In the genomic region with DNA sequence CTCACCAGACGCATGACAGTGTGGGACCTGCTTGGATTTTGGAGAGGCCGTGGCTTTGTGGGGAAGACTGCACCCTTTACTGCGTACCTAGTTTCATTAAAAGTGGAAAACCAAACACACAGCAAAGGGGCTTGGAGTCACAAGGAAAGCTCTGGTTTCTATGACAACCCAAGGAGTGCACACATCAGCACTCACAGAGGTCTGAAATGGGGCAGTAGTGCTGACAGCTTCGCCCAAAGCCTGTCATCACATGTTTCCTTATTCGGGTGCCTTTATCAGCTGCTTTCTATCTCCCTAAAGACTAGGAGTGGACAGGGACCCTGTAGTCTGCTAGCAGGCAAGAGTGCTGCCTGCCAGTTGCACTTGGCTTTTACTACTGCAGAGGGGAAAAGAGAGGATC, we compare ENCODE assay signal across 16 mouse cellular contexts. TPM values are rescaled to one million over a fixed set of nuclear protein-coding genes. Genes with fewer than 3 reads are reported as not detected.
A peak's percentile ranks its signal among the peaks of the same experiment; 100 is the strongest.
DNase-seq lines count a peak whose midpoint lies in the region; ATAC-seq and TF ChIP-seq lines count a peak whose summit lies in the region.
"Had no signal": no experiment of that assay in that cellular context is flagged by ENCODE, and none has a peak within 500 bp of the region (broad histone marks: within the 10 kb centered on the region; RNA-seq: fewer than 3 reads in every experiment).

No protein-coding gene starts in this region.

- H3K4me2 ChIP-seq in forebrain, embryonic 14.5 days (ENCODE audit: low read length) = no peak overlapping the region
- no peak overlapping the region for H3K4me2 ChIP-seq in limb, embryonic 14.5 days (replicated peaks; ENCODE audit: low read depth, low read length, severe bottlenecking)
- no peak overlapping the region for H3K4me2 ChIP-seq in hindbrain, embryonic 13.5 days
- H3K4me2 ChIP-seq in midbrain, postnatal 0 days (ENCODE audit: low read depth, low read length, poor library complexity, severe bottlenecking) = no peak overlapping the region
- H3K4me2 ChIP-seq: embryonic facial prominence, embryonic 15.5 days; limb, embryonic 15.5 days; neural tube, embryonic 12.5 days had no signal

- peak; percentile 48 for DNase-seq in forebrain, embryonic 14.5 days (ENCODE audit: low spot score)
- DNase-seq in forebrain, embryonic 10.5 days (ENCODE audit: extremely low spot score, low spot score) = no peak
- no peak for DNase-seq in limb, embryonic 14.5 days (ENCODE audit: low spot score)
- DNase-seq in limb, embryonic 10.5 days (ENCODE audit: low spot score) = no peak
- DNase-seq in midbrain, postnatal 0 days (ENCODE audit: low spot score) = peak; percentile 64
- no peak for DNase-seq in adrenal gland, adult (ENCODE audit: inconsistent age in 2 of 2, low spot score in 1 of 2)
- no peak for DNase-seq in cerebellum, postnatal 10 days
- DNase-seq: cerebellum, adult 9-10 months; kidney, postnatal 10 days; layer of hippocampus, postnatal 36 days; thymus, postnatal 25 days had no signal

- no peak for TF ChIP-seq CTCF in midbrain, postnatal 0 days (IDR thresholded peaks at IDR 0.05)

- H3K9me3 ChIP-seq in forebrain, embryonic 14.5 days (replicated peaks; ENCODE audit: control insufficient read depth, low read length) = no peaks in the 10 kb centered on the region
- H3K9me3 ChIP-seq in forebrain, embryonic 10.5 days = no peaks in the 10 kb centered on the region
- no peaks in the 10 kb centered on the region for H3K9me3 ChIP-seq in limb, embryonic 14.5 days (ENCODE audit: control insufficient read depth, low read length)
- H3K9me3 ChIP-seq in limb, embryonic 10.5 days (replicated peaks) = no peaks in the 10 kb centered on the region
- H3K9me3 ChIP-seq in hindbrain, embryonic 13.5 days = no peaks in the 10 kb centered on the region
- no peaks in the 10 kb centered on the region for H3K9me3 ChIP-seq in midbrain, postnatal 0 days (ENCODE audit: low read length)
- H3K9me3 ChIP-seq: embryonic facial prominence, embryonic 15.5 days; limb, embryonic 15.5 days; neural tube, embryonic 12.5 days had no signal

- H3K27ac ChIP-seq in forebrain, embryonic 14.5 days (ENCODE audit: low read depth, low read length) = no peak overlapping the region
- H3K27ac ChIP-seq in forebrain, embryonic 10.5 days = no peak overlapping the region
- H3K27ac ChIP-seq in limb, embryonic 14.5 days (replicated peaks; ENCODE audit: low read depth, low read length) = no peak overlapping the region
- no peak overlapping the region for H3K27ac ChIP-seq in limb, embryonic 10.5 days
- H3K27ac ChIP-seq in hindbrain, embryonic 13.5 days = peak overlapping the region; percentile 48; the same call in 1 of the 2 replicates
- H3K27ac ChIP-seq in midbrain, postnatal 0 days (ENCODE audit: low read depth, low read length) = peak overlapping the region; percentile 62
- H3K27ac ChIP-seq: embryonic facial prominence, embryonic 15.5 days; limb, embryonic 15.5 days; neural tube, embryonic 12.5 days had no signal

- no peak for ATAC-seq in forebrain, embryonic 14.5 days
- ATAC-seq in limb, embryonic 14.5 days (ENCODE audit: low FRiP score, low read depth) = 0 out of 2 replicates have a peak, but pooled peaks have one; percentile 6
- ATAC-seq in hindbrain, embryonic 13.5 days (ENCODE audit: low FRiP score) = no peak
- 0 out of 2 replicates have a peak, but pooled peaks have one; percentile 58 for ATAC-seq in midbrain, postnatal 0 days (ENCODE audit: low FRiP score)

- H3K4me3 ChIP-seq in forebrain, embryonic 14.5 days (ENCODE audit: low read depth, low read length) = no peak overlapping the region
- H3K4me3 ChIP-seq in forebrain, embryonic 10.5 days = no peak overlapping the region
- H3K4me3 ChIP-seq in limb, embryonic 14.5 days (replicated peaks; ENCODE audit: low read length) = no peak overlapping the region
- H3K4me3 ChIP-seq in limb, embryonic 10.5 days = no peak overlapping the region
- H3K4me3 ChIP-seq in hindbrain, embryonic 13.5 days = no peak overlapping the region
- no peak overlapping the region for H3K4me3 ChIP-seq in midbrain, postnatal 0 days (ENCODE audit: low read depth, low read length)
- H3K4me3 ChIP-seq: embryonic facial prominence, embryonic 15.5 days; limb, embryonic 15.5 days; neural tube, embryonic 12.5 days had no signal

- no peaks in the 10 kb centered on the region for H3K36me3 ChIP-seq in forebrain, embryonic 14.5 days (ENCODE audit: control insufficient read depth, insufficient read depth, low read length)
- no peaks in the 10 kb centered on the region for H3K36me3 ChIP-seq in forebrain, embryonic 10.5 days (replicated peaks)
- H3K36me3 ChIP-seq in limb, embryonic 14.5 days (ENCODE audit: control insufficient read depth, insufficient read depth, low read length) = no peaks in the 10 kb centered on the region
- H3K36me3 ChIP-seq in limb, embryonic 10.5 days = no peaks in the 10 kb centered on the region
- no peaks in the 10 kb centered on the region for H3K36me3 ChIP-seq in hindbrain, embryonic 13.5 days
- no peaks in the 10 kb centered on the region for H3K36me3 ChIP-seq in midbrain, postnatal 0 days (ENCODE audit: insufficient read depth, low read length)
- H3K36me3 ChIP-seq: embryonic facial prominence, embryonic 15.5 days; limb, embryonic 15.5 days; neural tube, embryonic 12.5 days had no signal

- no peak for TF ChIP-seq POLR2A in limb, embryonic 14.5 days (IDR thresholded peaks at IDR 0.05; ENCODE audit: borderline replicate concordance, extremely low read depth, insufficient read depth, insufficient read length)

- 60% methylated on average over 5 of the region's 5 CpGs for WGBS in forebrain, embryonic 14.5 days
- 70% methylated on average over 5 of the region's 5 CpGs for WGBS in forebrain, embryonic 10.5 days
- WGBS in limb, embryonic 14.5 days = 47% methylated on average over 5 of the region's 5 CpGs
- 64% methylated on average over 5 of the region's 5 CpGs for WGBS in limb, embryonic 10.5 days
- WGBS in hindbrain, embryonic 13.5 days = 49% methylated on average over 5 of the region's 5 CpGs
- WGBS in midbrain, postnatal 0 days = 19% methylated on average over 5 of the region's 5 CpGs

- 0 out of 2 replicates have a peak, but pooled peaks cover 3% of the 10 kb centered on the region for H3K4me1 ChIP-seq in forebrain, embryonic 14.5 days (ENCODE audit: control insufficient read depth, insufficient read depth, low read length)
- H3K4me1 ChIP-seq in forebrain, embryonic 10.5 days = peaks cover 7% of the 10 kb centered on the region
- H3K4me1 ChIP-seq in limb, embryonic 14.5 days (ENCODE audit: control insufficient read depth, insufficient read depth, low read length) = 0 out of 2 replicates have a peak, but pooled peaks cover 3% of the 10 kb centered on the region
- peaks cover 5% of the 10 kb centered on the region for H3K4me1 ChIP-seq in limb, embryonic 10.5 days
- peaks cover 8% of the 10 kb centered on the region for H3K4me1 ChIP-seq in hindbrain, embryonic 13.5 days (replicated peaks)
- H3K4me1 ChIP-seq in midbrain, postnatal 0 days (ENCODE audit: insufficient read depth, low read length) = peaks cover 14% of the 10 kb centered on the region; the same call in 1 of the 2 replicates
- H3K4me1 ChIP-seq: limb, embryonic 15.5 days had no signal

- no peak overlapping the region for H3K9ac ChIP-seq in forebrain, embryonic 14.5 days (ENCODE audit: low read length)
- no peak overlapping the region for H3K9ac ChIP-seq in limb, embryonic 14.5 days (ENCODE audit: low read depth, low read length, severe bottlenecking)
- no peak overlapping the region for H3K9ac ChIP-seq in hindbrain, embryonic 13.5 days
- H3K9ac ChIP-seq in midbrain, postnatal 0 days (replicated peaks; ENCODE audit: low read length, poor library complexity, severe bottlenecking) = no peak overlapping the region
- H3K9ac ChIP-seq: embryonic facial prominence, embryonic 15.5 days; limb, embryonic 15.5 days; neural tube, embryonic 12.5 days had no signal

- no peaks in the 10 kb centered on the region for H3K27me3 ChIP-seq in forebrain, embryonic 14.5 days (replicated peaks; ENCODE audit: control insufficient read depth, insufficient read depth, low read length)
- H3K27me3 ChIP-seq in forebrain, embryonic 10.5 days (ENCODE audit: poor library complexity, severe bottlenecking) = no peaks in the 10 kb centered on the region
- H3K27me3 ChIP-seq in limb, embryonic 14.5 days (ENCODE audit: control insufficient read depth, insufficient read depth, low read length) = no peaks in the 10 kb centered on the region
- H3K27me3 ChIP-seq in limb, embryonic 10.5 days (ENCODE audit: low read depth, poor library complexity, severe bottlenecking) = no peaks in the 10 kb centered on the region
- no peaks in the 10 kb centered on the region for H3K27me3 ChIP-seq in hindbrain, embryonic 13.5 days
- H3K27me3 ChIP-seq in midbrain, postnatal 0 days (ENCODE audit: insufficient read depth, low read length) = no peaks in the 10 kb centered on the region
- H3K27me3 ChIP-seq: embryonic facial prominence, embryonic 15.5 days; limb, embryonic 15.5 days; neural tube, embryonic 12.5 days had no signal

RNA-seq across cellular contexts. Expression of gene Ankfn1, which starts 27.4 kb away (rescaled TPM):
- polyA plus RNA-seq in forebrain, embryonic 14.5 days (2014; fragmentation: Nextera tagmentation; extraction: Ambion mirVana) = 2.4 and 5.0 TPM in 2 replicates
- polyA plus RNA-seq in forebrain, embryonic 10.5 days (2016; fragmentation: Nextera tagmentation; extraction: Ambion mirVana) = 2.1 and 2.8 TPM in 2 replicates
- polyA plus RNA-seq in limb, embryonic 14.5 days (2012; rRNA removed) = 0.36 and 0.53 TPM in 2 replicates
- 0.61 and 0.84 TPM in 2 replicates for polyA plus RNA-seq in limb, embryonic 14.5 days (2014; fragmentation: Nextera tagmentation; extraction: Ambion mirVana)
- not detected in 2 replicates for polyA plus RNA-seq in limb, embryonic 10.5 days (2016; fragmentation: Nextera tagmentation; extraction: Ambion mirVana)
- polyA plus RNA-seq in hindbrain, embryonic 13.5 days (2015; fragmentation: Nextera tagmentation; extraction: Ambion mirVana) = 2.0 and 2.8 TPM in 2 replicates
- total RNA-seq in midbrain, postnatal 0 days (2014; rRNA removed) = 25.4 and 32.0 TPM in 2 replicates
- 6.1 and 7.5 TPM in 2 replicates for polyA plus RNA-seq in midbrain, postnatal 0 days (2015; fragmentation: Nextera tagmentation; extraction: Ambion mirVana)
- total RNA-seq: ES-E14 had no signal

Comparison
In these comparisons a context has a peak if more than half of its experiments do, and no peak if none do; other contexts are left out.
1. DNase-seq: peak in forebrain, embryonic 14.5 days (single experiment) and midbrain, postnatal 0 days (single experiment); none in forebrain, embryonic 10.5 days (single experiment), limb, embryonic 14.5 days (single experiment), limb, embryonic 10.5 days (single experiment), adrenal gland, adult (0 of 2) and cerebellum, postnatal 10 days (0 of 2).
2. ATAC-seq: peak in limb, embryonic 14.5 days (single experiment) and midbrain, postnatal 0 days (single experiment); none in forebrain, embryonic 14.5 days (single experiment) and hindbrain, embryonic 13.5 days (single experiment).
3. H3K27ac ChIP-seq: peak in hindbrain, embryonic 13.5 days (single experiment) and midbrain, postnatal 0 days (single experiment); none in forebrain, embryonic 14.5 days (single experiment), forebrain, embryonic 10.5 days (single experiment), limb, embryonic 14.5 days (single experiment) and limb, embryonic 10.5 days (single experiment).